In genomic region chr9:32939626-32940025, GRCm38 (mm10) we compare ENCODE assay signal across 21 mouse cellular contexts.
DNase-seq lines count a peak whose midpoint lies in the region; TF ChIP-seq lines count a peak whose summit lies in the region.
"Had no signal": no experiment of that assay in that cellular context is flagged by ENCODE, and none has a peak within 500 bp of the region (broad histone marks: within the 10 kb centered on the region; RNA-seq: fewer than 3 reads in every experiment).

No protein-coding gene starts in this region.

- 0 out of 2 replicates have a peak overlapping the region, but pooled peaks have one; percentile 34 for H3K9ac ChIP-seq in CH12.LX (ENCODE audit: insufficient read depth, low read depth)
- H3K9ac ChIP-seq: liver, embryonic 14.5 days had no signal

- TF ChIP-seq EP300 in CH12.LX (IDR thresholded peaks at IDR 0.05; ENCODE audit: low read length): no peak

- H3K4me1 ChIP-seq in kidney, adult 2 months (ENCODE audit: control insufficient read depth, insufficient read depth, low read length): 0 out of 2 replicates have a peak, but pooled peaks cover 4% of the 10 kb centered on the region
- H3K4me1 ChIP-seq in spleen, adult 2 months (ENCODE audit: control insufficient read depth, insufficient read depth, insufficient read length): peaks cover 8% of the 10 kb centered on the region; the same call in 1 of the 2 replicates
- peaks cover 3 to 21% of the 10 kb centered on the region in 2 experiments; a peak in 3 of 4 replicates for H3K4me1 ChIP-seq in CH12.LX (ENCODE audit: control insufficient read depth in 1 of 2, insufficient read depth in 2 of 2)
- H3K4me1 ChIP-seq: midbrain, embryonic 12.5 days had no signal

- no peak for TF ChIP-seq POLR2A in kidney, adult 2 months (IDR thresholded peaks at IDR 0.05; ENCODE audit: low read depth, low read length)
- TF ChIP-seq POLR2A in spleen, adult 2 months (IDR thresholded peaks at IDR 0.05; ENCODE audit: low read depth, low read length): no peak
- TF ChIP-seq POLR2A in CH12.LX (IDR thresholded peaks at IDR 0.05; ENCODE audit: low read depth, low read length): no peak

- H3K4me2 ChIP-seq in CH12.LX (ENCODE audit: insufficient read depth, low read depth, poor library complexity, severe bottlenecking): no peak overlapping the region

- H3K79me2 ChIP-seq in CH12.LX (replicated peaks; ENCODE audit: control insufficient read depth, extremely low read depth, insufficient read depth, poor library complexity, severe bottlenecking): no peaks in the 10 kb centered on the region

- H3K9me3 ChIP-seq in CH12.LX (replicated peaks; ENCODE audit: low read length): no peaks in the 10 kb centered on the region
- H3K9me3 ChIP-seq: intestine, embryonic 15.5 days; lung, embryonic 15.5 days; megakaryocyte, embryonic 14.5 days; midbrain, embryonic 12.5 days; stomach, embryonic 15.5 days had no signal

- no peak overlapping the region for H3K4me3 ChIP-seq in kidney, adult 2 months (ENCODE audit: insufficient read depth, low read depth, low read length)
- H3K4me3 ChIP-seq in spleen, adult 2 months (ENCODE audit: extremely low read depth, insufficient read depth, insufficient read length): no peak overlapping the region
- no peak overlapping the region for H3K4me3 ChIP-seq in CH12.LX (replicated peaks in 1 of 3; ENCODE audit: low read depth in 2 of 3, low read length in 2 of 3, poor library complexity in 1 of 3)

- 80% methylated on average over 3 of the region's 3 CpGs for WGBS in kidney, adult 2 months
- WGBS in spleen, adult 2 months: 77% methylated on average over 3 of the region's 3 CpGs

- no peak for DNase-seq in kidney, adult 2 months
- DNase-seq in kidney, postnatal 4 days: no peak
- no peak for DNase-seq in spleen, adult 2 months (ENCODE audit: low read depth in 1 of 2, low spot score in 2 of 2)
- no peak for DNase-seq in spleen, adult 12 weeks (ENCODE audit: low spot score)
- DNase-seq in A20 (ENCODE audit: low read depth, low spot score) (peak; percentile 30), CH12.LX (ENCODE audit: extremely low read depth) (no peak)
- no peak for DNase-seq in ovary, postnatal 14 days (ENCODE audit: low spot score)
- DNase-seq: adrenal gland, postnatal 36 days; cerebellum, postnatal 14 days; gastrocnemius, postnatal 10 days; heart, postnatal 14 days; kidney, adult 8-10 months; layer of hippocampus, postnatal 36 days; left cerebral cortex, postnatal 4 days; lung, postnatal 36 days had no signal

- in situ Hi-C loops in CH12.LX (cut with MboI; ENCODE audit: low pct_ligation_motif_present, low pct_unique_long_range_greater_than_20kb, low sequenced_read_pairs): loop anchor here (5.0 to 25.0 kb wide), 3 partner anchors 227 to 542 kb away; no protein-coding TSS in a partner anchor

- no peak for TF ChIP-seq CTCF in kidney, adult 2 months (conservative IDR thresholded peaks at IDR 0.05; ENCODE audit: insufficient read depth, insufficient read length, low read depth, low read length)
- no peak for TF ChIP-seq CTCF in spleen, adult 2 months (IDR thresholded peaks at IDR 0.05; ENCODE audit: extremely low read depth, insufficient read depth, insufficient read length, insufficient replicate concordance)
- no peak for TF ChIP-seq CTCF in CH12.LX (conservative IDR thresholded peaks at IDR 0.05 in 1 of 2, IDR thresholded peaks at IDR 0.05 in 1 of 2; ENCODE audit: low read depth in 2 of 2, low read length in 2 of 2)

- TF ChIP-seq RAD21 in CH12.LX (IDR thresholded peaks at IDR 0.05; ENCODE audit: low read depth, low read length): no peak

- 0 out of 2 replicates have a peak overlapping the region, but pooled peaks have one; percentile 3 for H3K27ac ChIP-seq in kidney, adult 2 months (ENCODE audit: insufficient read depth, low read depth, low read length)
- peak overlapping the region; percentile 52; the same call in 1 of the 2 replicates for H3K27ac ChIP-seq in spleen, adult 2 months (ENCODE audit: insufficient read depth, low read length)
- H3K27ac ChIP-seq in CH12.LX (ENCODE audit: insufficient read depth, low read depth): no peak overlapping the region
- H3K27ac ChIP-seq: liver, embryonic 14.5 days; midbrain, embryonic 12.5 days had no signal

- H3K36me3 ChIP-seq in kidney, adult 2 months (ENCODE audit: control insufficient read depth, insufficient read depth, low read length): no peaks in the 10 kb centered on the region
- no peaks in the 10 kb centered on the region for H3K36me3 ChIP-seq in spleen, adult 2 months (ENCODE audit: control insufficient read depth, insufficient read depth, low read length)
- H3K36me3 ChIP-seq in CH12.LX (replicated peaks in 1 of 2; ENCODE audit: control insufficient read depth in 1 of 2, insufficient read depth in 1 of 2, low read length in 1 of 2): no peaks in the 10 kb centered on the region
- H3K36me3 ChIP-seq: intestine, embryonic 15.5 days; lung, embryonic 15.5 days; midbrain, embryonic 12.5 days; stomach, embryonic 15.5 days had no signal

- dilution Hi-C loops in CH12.LX (cut with MboI; ENCODE audit: extremely low pct_ligation_motif_present, extremely low pct_unique_long_range_greater_than_20kb, low sequenced_read_pairs): no loop called here

- H3K27me3 ChIP-seq in kidney, adult 2 months (replicated peaks; ENCODE audit: control insufficient read depth, insufficient read depth, low read length): no peaks in the 10 kb centered on the region
- H3K27me3 ChIP-seq in spleen, adult 2 months (ENCODE audit: control insufficient read depth, insufficient read depth, low read length): no peaks in the 10 kb centered on the region
- H3K27me3 ChIP-seq in CH12.LX (replicated peaks): no peaks in the 10 kb centered on the region
- H3K27me3 ChIP-seq: intestine, embryonic 15.5 days; lung, embryonic 15.5 days; stomach, embryonic 15.5 days had no signal

TF ChIP-seq in CH12.LX, 34 proteins besides CTCF, POLR2A, EP300 and RAD21:
- TF ChIP-seq ZNF384 (IDR thresholded peaks at IDR 0.05; ENCODE audit: low read depth, low read length): no peak
- no peak for TF ChIP-seq SMC3 (IDR thresholded peaks at IDR 0.05; ENCODE audit: low read depth, low read length)
- TF ChIP-seq HCFC1 (IDR thresholded peaks at IDR 0.05; ENCODE audit: low read depth, low read length): no peak
